Mouse (Mus musculus): Measurements from ENCODE around the gene Cdc5l. TPM values are rescaled to one million over a fixed set of nuclear protein-coding genes. Genes with fewer than 3 reads are reported as not detected.

Gene Cdc5l
- total and polyA plus RNA-seq, 2 experiments from 2014 or later = 19.6 to 31.5 TPM

DNA sequence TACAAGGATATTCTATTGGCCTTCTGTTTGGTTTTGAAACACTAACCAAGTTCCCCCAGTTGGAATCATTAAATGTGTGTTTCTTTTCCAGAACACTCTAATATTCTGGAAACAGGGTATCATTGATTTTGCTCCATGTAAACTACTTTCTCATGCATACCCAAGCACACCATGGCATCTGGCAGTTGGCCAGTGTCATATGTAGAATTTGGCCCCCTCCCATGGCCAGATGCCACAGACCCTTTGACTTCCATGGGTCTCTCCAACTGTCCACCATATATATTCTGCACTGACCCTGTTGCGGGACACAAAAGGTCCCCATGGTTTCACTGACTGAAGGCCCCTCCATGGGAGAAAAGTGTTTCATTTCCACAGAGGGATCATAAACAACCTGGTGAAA lies 18.7 kb upstream of the Cdc5l start:
- TF ChIP-seq EP300 (IDR thresholded peaks at IDR 0.05; ENCODE audit: low read depth) = no peak
- TF ChIP-seq CTCF (IDR thresholded peaks at IDR 0.05; ENCODE audit: low read depth) = no peak
- Histone ChIP-seq H3K27ac (ENCODE audit: low read depth) (no peak overlapping the region), H3K36me3 (replicated peaks; ENCODE audit: control insufficient read depth, insufficient read depth, low read length) (no peaks in the 10 kb centered on the region; the same call in 1 of the 2 replicates), H3K4me1 (ENCODE audit: control insufficient read depth, insufficient read depth) (no peaks in the 10 kb centered on the region), H3K9me3 (replicated peaks; ENCODE audit: control insufficient read depth, low read length) (no peaks in the 10 kb centered on the region), H3K9ac (replicated peaks; ENCODE audit: low read depth, low read length) (no peak overlapping the region), H3K4me3 (ENCODE audit: low read depth, low read length) (no peak overlapping the region), H3K27me3 (ENCODE audit: control insufficient read depth, insufficient read depth, low read length) (no peaks in the 10 kb centered on the region), H3K4me2 (ENCODE audit: low read depth, low read length) (no peak overlapping the region)
- no peak for DNase-seq (ENCODE audit: low spot score)
- ATAC-seq (ENCODE audit: insufficient read depth, low read depth) = no peak
- 89% methylated on average over 1 of the region's 1 CpGs for WGBS

DNA sequence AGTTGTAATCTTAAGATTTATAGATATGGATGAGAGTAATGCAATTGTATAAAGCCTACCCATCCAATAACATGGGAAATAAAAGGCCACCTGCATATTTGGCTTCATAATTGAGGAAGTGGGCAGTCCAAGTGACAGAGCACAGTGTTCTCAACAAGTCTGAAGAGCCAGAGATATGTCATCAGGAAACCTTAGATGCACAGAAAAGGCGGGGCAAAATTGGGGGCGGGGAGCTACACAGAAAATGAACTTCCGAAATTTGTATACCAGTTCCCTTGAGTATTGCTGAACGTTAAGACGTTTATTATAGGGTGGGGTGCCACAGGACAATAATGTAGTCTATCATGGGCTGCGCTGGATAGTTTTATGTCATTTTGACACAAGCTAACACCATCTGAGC lies 16.6 kb upstream of the Cdc5l start:
- Histone ChIP-seq H3K9ac (replicated peaks; ENCODE audit: low read depth, low read length) (no peak overlapping the region), H3K36me3 (replicated peaks; ENCODE audit: control insufficient read depth, insufficient read depth, low read length) (no peaks in the 10 kb centered on the region; the same call in 1 of the 2 replicates), H3K4me1 (ENCODE audit: control insufficient read depth, insufficient read depth) (0 out of 2 replicates have a peak, but pooled peaks cover 4% of the 10 kb centered on the region), H3K27me3 (ENCODE audit: control insufficient read depth, insufficient read depth, low read length) (no peaks in the 10 kb centered on the region), H3K4me2 (ENCODE audit: low read depth, low read length) (no peak overlapping the region), H3K9me3 (replicated peaks; ENCODE audit: control insufficient read depth, low read length) (no peaks in the 10 kb centered on the region), H3K27ac (ENCODE audit: low read depth) (no peak overlapping the region), H3K4me3 (ENCODE audit: low read depth, low read length) (no peak overlapping the region)
- WGBS = 95% methylated on average over 6 of the region's 6 CpGs
- DNase-seq (ENCODE audit: low spot score) (no peak), ATAC-seq (ENCODE audit: insufficient read depth, low read depth) (no peak)
- no peak for TF ChIP-seq EP300 (IDR thresholded peaks at IDR 0.05; ENCODE audit: low read depth)
- no peak for TF ChIP-seq CTCF (IDR thresholded peaks at IDR 0.05; ENCODE audit: low read depth)

GRCm38 (mm10) chr17:45449586-45449985 lies 16.0 kb upstream of the Cdc5l start:
- Histone ChIP-seq H3K36me3 (replicated peaks; ENCODE audit: control insufficient read depth, insufficient read depth, low read length) (peaks cover 3% of the 10 kb centered on the region; the same call in 1 of the 2 replicates), H3K4me2 (ENCODE audit: low read depth, low read length) (no peak overlapping the region), H3K4me3 (ENCODE audit: low read depth, low read length) (no peak overlapping the region), H3K9ac (replicated peaks; ENCODE audit: low read depth, low read length) (no peak overlapping the region), H3K27ac (ENCODE audit: low read depth) (no peak overlapping the region), H3K9me3 (replicated peaks; ENCODE audit: control insufficient read depth, low read length) (no peaks in the 10 kb centered on the region), H3K27me3 (ENCODE audit: control insufficient read depth, insufficient read depth, low read length) (no peaks in the 10 kb centered on the region), H3K4me1 (ENCODE audit: control insufficient read depth, insufficient read depth) (0 out of 2 replicates have a peak, but pooled peaks cover 4% of the 10 kb centered on the region)
- WGBS = 88% methylated on average over 8 of the region's 8 CpGs
- DNase-seq (ENCODE audit: low spot score) (no peak), ATAC-seq (ENCODE audit: insufficient read depth, low read depth) (no peak)
- TF ChIP-seq CTCF (IDR thresholded peaks at IDR 0.05; ENCODE audit: low read depth) = no peak
- TF ChIP-seq EP300 (IDR thresholded peaks at IDR 0.05; ENCODE audit: low read depth) = no peak

GRCm38 (mm10) chr17:45447063-45447462 lies 13.5 kb upstream of the Cdc5l start:
- ATAC-seq (ENCODE audit: insufficient read depth, low read depth) (no peak), DNase-seq (ENCODE audit: low spot score) (peak; percentile 46)

GRCm38 (mm10) chr17:45445923-45446322 lies 12.4 kb upstream of the Cdc5l start:
- DNase-seq (ENCODE audit: low spot score) (no peak), ATAC-seq (ENCODE audit: insufficient read depth, low read depth) (no peak)
- Histone ChIP-seq H3K4me3 (ENCODE audit: low read depth, low read length) (no peak overlapping the region), H3K36me3 (replicated peaks; ENCODE audit: control insufficient read depth, insufficient read depth, low read length) (peaks cover 8% of the 10 kb centered on the region; the same call in 1 of the 2 replicates), H3K9me3 (replicated peaks; ENCODE audit: control insufficient read depth, low read length) (no peaks in the 10 kb centered on the region), H3K4me2 (ENCODE audit: low read depth, low read length) (no peak overlapping the region), H3K4me1 (ENCODE audit: control insufficient read depth, insufficient read depth) (0 out of 2 replicates have a peak, but pooled peaks cover 4% of the 10 kb centered on the region), H3K27me3 (ENCODE audit: control insufficient read depth, insufficient read depth, low read length) (no peaks in the 10 kb centered on the region), H3K9ac (replicated peaks; ENCODE audit: low read depth, low read length) (no peak overlapping the region), H3K27ac (ENCODE audit: low read depth) (no peak overlapping the region)
- no peak for TF ChIP-seq CTCF (IDR thresholded peaks at IDR 0.05; ENCODE audit: low read depth)
- no peak for TF ChIP-seq EP300 (IDR thresholded peaks at IDR 0.05; ENCODE audit: low read depth)
- WGBS = 88% methylated on average over 4 of the region's 4 CpGs

More at GRCm38 (mm10) chr17:45447063-45447462, 13.5 kb upstream of the Cdc5l start:
- Histone ChIP-seq H3K27me3 (ENCODE audit: control insufficient read depth, insufficient read depth, low read length) (no peaks in the 10 kb centered on the region), H3K27ac (ENCODE audit: low read depth) (peak overlapping the region; percentile 70), H3K9me3 (replicated peaks; ENCODE audit: control insufficient read depth, low read length) (no peaks in the 10 kb centered on the region), H3K36me3 (replicated peaks; ENCODE audit: control insufficient read depth, insufficient read depth, low read length) (peaks cover 8% of the 10 kb centered on the region; the same call in 1 of the 2 replicates), H3K4me1 (ENCODE audit: control insufficient read depth, insufficient read depth) (0 out of 2 replicates have a peak, but pooled peaks cover 4% of the 10 kb centered on the region), H3K9ac (replicated peaks; ENCODE audit: low read depth, low read length) (no peak overlapping the region), H3K4me3 (ENCODE audit: low read depth, low read length) (no peak overlapping the region), H3K4me2 (ENCODE audit: low read depth, low read length) (no peak overlapping the region)
- WGBS = 40% methylated on average over 2 of the region's 2 CpGs
- TF ChIP-seq CTCF (IDR thresholded peaks at IDR 0.05; ENCODE audit: low read depth) (no peak), EP300 (IDR thresholded peaks at IDR 0.05; ENCODE audit: low read depth) (no peak)

- Histone ChIP-seq H3K36me3 (replicated peaks; ENCODE audit: control insufficient read depth, insufficient read depth, low read length) (peaks cover 7% of the 10 kb centered on the region; the same call in 1 of the 2 replicates), H3K4me3 (ENCODE audit: low read depth, low read length) (peak overlapping the region; percentile 77), H3K27me3 (ENCODE audit: control insufficient read depth, insufficient read depth, low read length) (no peaks in the 10 kb centered on the region), H3K27ac (ENCODE audit: low read depth) (peak overlapping the region; percentile 97), H3K4me1 (ENCODE audit: control insufficient read depth, insufficient read depth) (peaks cover 22% of the 10 kb centered on the region), H3K9me3 (replicated peaks; ENCODE audit: control insufficient read depth, low read length) (no peaks in the 10 kb centered on the region), H3K9ac (replicated peaks; ENCODE audit: low read depth, low read length) (peak overlapping the region; percentile 87), H3K4me2 (ENCODE audit: low read depth, low read length) (peak overlapping the region; percentile 83)
- no peak for TF ChIP-seq EP300 (IDR thresholded peaks at IDR 0.05; ENCODE audit: low read depth)
- TF ChIP-seq CTCF (IDR thresholded peaks at IDR 0.05; ENCODE audit: low read depth) = no peak
- DNase-seq (ENCODE audit: low spot score) (no peak), ATAC-seq (ENCODE audit: insufficient read depth, low read depth) (no peak)
- 3% methylated on average over 12 of the region's 12 CpGs for WGBS
Measured at GRCm38 (mm10) chr17:45434262-45434590, 689 bp upstream of the Cdc5l start.
